Mouse (Mus musculus) c-Kit-negative CD71-positive TER-119-positive erythroid progenitor cells, embryonic 14.5 days (primary cell): Measurements from ENCODE around the gene Klhl26.
A peak's percentile ranks its signal among the peaks of the same experiment; 100 is the strongest.

ENCODE experiments used
- DNase-seq: peaks from one replicate; pipeline ENCODE4 v3.0.0-alpha.2; 2013; ENCODE audit warnings: low read depth, low spot score

The Klhl26 gene

DNA sequence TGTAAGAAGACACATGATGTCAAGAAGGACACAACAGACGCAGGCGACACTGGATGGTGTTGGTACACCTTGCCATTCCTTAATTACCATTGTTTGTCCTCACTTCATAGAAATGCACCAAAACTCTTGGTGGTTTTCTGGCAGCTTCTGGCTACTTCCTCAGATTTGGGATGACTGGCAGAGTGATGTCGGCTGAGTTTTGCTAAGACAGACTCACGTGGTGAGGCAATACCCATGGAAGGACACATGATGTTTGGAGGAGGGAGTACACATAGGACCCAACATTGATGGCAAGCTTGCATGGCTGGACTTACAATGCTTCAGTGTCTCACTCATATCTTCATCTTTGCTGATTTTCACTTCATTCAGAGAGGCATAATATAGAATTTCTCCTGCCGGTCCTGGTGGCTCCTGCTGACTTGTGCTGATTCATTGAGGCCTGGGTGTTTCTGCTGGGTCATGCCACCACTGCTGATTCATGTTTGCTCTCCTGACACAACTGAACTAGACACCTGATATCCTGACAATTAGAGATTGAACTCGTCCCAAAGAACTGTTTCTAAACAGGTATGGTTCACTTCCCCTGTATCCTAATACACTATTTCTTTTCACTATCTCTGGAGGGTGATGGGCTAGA is 62.3 kb downstream of the Klhl26 start:
- DNase-seq, result peak; percentile 71

DNA sequence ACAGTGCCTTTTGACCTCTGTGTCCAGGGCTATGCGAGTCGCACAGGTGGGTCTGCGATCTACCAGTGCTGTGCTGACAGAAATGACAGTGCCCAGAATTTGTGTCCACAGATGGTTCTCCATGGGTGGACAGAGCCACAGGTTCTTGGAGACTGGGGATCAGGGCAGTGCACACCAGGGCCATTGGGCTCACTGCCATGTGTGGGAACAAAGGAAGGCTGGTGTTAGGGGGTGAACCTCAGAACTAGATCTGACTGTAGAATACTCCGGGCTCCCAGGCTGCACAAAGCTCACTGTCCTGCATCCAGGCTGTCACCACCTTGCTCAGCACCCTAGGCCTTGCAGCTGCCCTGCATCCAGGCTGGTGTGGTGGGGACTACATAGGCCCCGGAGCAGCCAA is 66.5 kb downstream of the Klhl26 start:
- DNase-seq, result no peak

DNA sequence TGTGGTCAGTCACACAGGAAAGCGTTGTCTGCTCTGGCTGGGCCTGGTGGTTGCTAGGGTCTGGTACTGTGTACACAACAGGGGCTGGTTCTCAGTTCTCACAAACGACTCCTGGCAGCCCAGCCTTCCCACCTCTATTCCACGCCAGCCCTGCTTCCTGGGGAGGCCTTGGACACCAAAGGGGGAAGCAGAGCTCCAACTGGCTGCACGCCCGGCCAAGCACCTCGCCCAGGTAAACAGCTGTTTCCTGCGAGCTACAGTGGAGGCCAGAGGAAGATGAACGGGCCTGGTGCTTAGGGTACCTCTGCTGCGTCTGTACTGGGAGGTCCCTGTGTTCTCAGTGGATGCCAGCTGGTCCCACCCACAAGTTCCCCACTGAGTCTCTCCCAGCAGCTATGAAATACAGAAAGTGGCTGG is 67.3 kb downstream of the Klhl26 start:
- no peak for DNase-seq

DNA sequence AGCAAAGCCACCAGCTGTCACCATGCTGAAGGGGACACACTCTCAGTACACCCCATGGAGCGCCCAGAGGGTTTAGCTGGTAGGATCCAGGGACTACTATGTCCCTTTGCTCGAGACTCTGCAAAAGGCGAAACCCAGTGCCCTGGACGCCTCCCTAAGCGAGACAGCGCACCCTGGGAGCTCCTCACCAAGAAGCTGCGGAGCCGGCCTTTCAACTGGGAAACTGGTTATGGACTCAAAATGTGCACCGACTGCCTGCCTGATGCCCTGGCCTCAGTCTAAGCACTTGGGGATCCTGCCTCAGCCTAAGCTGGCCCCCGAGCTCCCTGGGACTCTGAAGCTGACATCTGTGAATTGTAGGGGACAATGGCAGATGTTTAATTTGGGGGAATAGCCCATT is 67.7 kb downstream of the Klhl26 start:
- no peak for DNase-seq

DNA sequence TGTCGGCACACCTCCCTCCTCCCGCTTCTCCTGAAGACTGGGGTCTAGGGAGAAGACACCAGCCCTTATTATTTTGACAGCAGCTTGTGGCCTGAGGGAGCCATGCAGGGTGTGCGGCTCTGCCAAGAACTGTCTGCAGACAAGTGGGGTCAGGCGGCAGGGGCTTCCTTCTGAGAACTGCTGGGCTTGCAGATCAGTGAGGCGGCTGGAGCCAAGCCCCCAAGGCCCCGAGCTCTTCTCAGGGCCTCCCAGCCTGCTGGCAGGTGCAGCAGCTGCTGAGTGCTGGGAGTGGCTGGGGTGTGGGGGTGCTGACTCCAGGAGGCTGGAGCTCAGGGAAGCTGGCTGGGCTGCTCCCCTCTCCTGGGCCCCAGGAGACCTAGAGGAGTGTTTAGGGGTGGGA is 68.5 kb downstream of the Klhl26 start:
- no peak for DNase-seq

DNA sequence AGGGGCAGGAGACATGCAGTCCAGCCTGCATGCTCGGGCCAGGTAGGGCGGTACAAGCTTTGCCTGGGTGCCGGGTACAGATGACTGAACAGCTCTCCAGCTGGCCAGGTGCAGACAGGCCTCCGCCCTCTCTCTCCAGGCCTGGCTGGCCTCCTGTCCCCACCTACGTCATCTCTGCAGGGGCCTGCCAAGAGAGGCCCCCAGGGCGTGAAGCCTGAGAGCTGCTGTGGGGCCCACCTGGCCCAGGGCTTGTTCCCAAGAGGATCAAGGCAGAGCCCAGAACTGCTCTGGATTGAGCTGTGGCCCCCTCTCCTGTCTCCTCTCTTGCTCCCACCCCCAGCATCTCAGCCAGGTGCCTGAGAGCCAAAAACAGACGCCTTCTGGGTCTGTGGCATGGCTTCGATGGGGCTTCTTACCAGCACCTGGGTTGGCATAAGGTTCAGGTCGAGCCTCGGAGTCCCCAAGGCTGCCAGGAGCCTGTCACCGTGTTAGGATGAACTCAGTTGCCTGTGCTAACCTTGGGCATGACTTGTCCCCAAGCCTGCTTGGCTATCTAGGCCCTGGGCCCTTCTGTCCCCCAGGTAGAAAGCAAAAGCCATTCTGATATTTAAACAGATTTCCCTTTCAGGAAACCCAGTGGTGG is 70.2 kb downstream of the Klhl26 start:
- no peak for DNase-seq

DNA sequence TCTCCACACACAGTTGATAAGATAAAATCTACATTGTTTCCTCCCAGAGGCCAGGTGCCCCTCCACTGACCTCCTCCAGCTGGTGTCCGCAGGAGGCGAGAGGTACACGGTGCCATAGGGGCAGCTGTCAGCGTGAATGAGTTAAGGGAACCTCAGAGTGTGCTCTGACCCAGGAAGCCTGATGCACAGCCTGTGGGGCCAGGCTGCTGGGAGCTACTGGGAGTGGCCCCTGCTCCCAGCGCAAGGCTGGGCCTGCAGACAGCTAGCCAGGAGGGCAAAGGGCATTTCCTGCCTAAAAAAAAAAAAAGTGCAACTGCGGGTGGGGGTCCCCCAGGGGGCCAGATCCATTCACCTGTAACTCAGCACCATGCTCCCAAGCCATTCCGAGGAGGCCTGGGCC is 71.6 kb downstream of the Klhl26 start:
- DNase-seq, result no peak

DNA sequence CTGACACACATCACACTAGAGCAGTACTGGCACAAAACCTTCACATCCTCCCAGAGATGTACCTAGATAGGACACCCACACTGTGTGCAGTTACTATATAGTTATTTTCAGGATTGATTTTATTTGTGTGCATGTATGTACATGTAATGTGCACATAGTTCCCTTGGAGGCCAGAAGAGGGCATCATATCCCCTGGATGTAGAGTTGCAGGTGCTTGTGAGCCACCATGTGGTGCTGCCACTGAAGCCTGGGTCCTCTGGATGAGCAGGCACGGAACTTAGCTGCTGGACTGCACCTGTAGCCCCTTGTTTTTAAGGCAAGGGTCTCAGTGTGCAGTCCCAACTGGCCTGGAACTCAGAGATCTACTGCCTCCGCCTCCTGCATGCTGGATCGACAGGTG is 72.6 kb downstream of the Klhl26 start:
- DNase-seq, result no peak
